10 mouse cellular contexts compared by ENCODE assay signal in genomic region chr11:49754958-49755665, GRCm38 (mm10). TPM values are rescaled to one million over a fixed set of nuclear protein-coding genes. Genes with fewer than 3 reads are reported as not detected.
DNase-seq lines count a peak whose midpoint lies in the region; ATAC-seq and TF ChIP-seq lines count a peak whose summit lies in the region.
"Had no signal": no experiment of that assay in that cellular context is flagged by ENCODE, and none has a peak within 500 bp of the region (broad histone marks: within the 10 kb centered on the region; RNA-seq: fewer than 3 reads in every experiment).

No protein-coding gene starts in this region.

- H3K36me3 ChIP-seq in G1E (replicated peaks): no peaks in the 10 kb centered on the region
- H3K36me3 ChIP-seq in embryonic facial prominence, embryonic 15.5 days: no peaks in the 10 kb centered on the region
- H3K36me3 ChIP-seq in lung, embryonic 14.5 days (ENCODE audit: insufficient read depth): no peaks in the 10 kb centered on the region

- peaks cover 11% of the 10 kb centered on the region for H3K4me1 ChIP-seq in G1E (ENCODE audit: insufficient read depth, low read depth, low read length)
- H3K4me1 ChIP-seq in embryonic facial prominence, embryonic 15.5 days: 0 out of 2 replicates have a peak, but pooled peaks cover 10% of the 10 kb centered on the region
- peaks cover 7% of the 10 kb centered on the region for H3K4me1 ChIP-seq in lung, embryonic 14.5 days (ENCODE audit: insufficient read depth)

- 0 out of 2 replicates have a peak overlapping the region, but pooled peaks have one; percentile 1 for H3K4me3 ChIP-seq in G1E (ENCODE audit: low read depth, low read length)
- no peak overlapping the region for H3K4me3 ChIP-seq in embryonic facial prominence, embryonic 15.5 days (replicated peaks)
- no peak overlapping the region for H3K4me3 ChIP-seq in lung, embryonic 14.5 days (ENCODE audit: low read depth, low read length)

- H3K9me3 ChIP-seq in G1E (replicated peaks): no peaks in the 10 kb centered on the region
- no peaks in the 10 kb centered on the region for H3K9me3 ChIP-seq in embryonic facial prominence, embryonic 15.5 days (replicated peaks)
- no peaks in the 10 kb centered on the region for H3K9me3 ChIP-seq in lung, embryonic 14.5 days (ENCODE audit: low read depth, low read length)

- ATAC-seq in G1E (ENCODE audit: extremely low read depth, insufficient number of reproducible peaks, low FRiP score, poor library complexity, severe bottlenecking): no peak
- no peak for ATAC-seq in embryonic facial prominence, embryonic 15.5 days (ENCODE audit: insufficient number of reproducible peaks, low FRiP score, low TSS enrichment, low read depth)
- peak; percentile 91 for ATAC-seq in lung, embryonic 14.5 days (ENCODE audit: insufficient read depth)
- ATAC-seq: forebrain, embryonic 16.5 days; midbrain, embryonic 16.5 days had no signal

- 44% methylated on average over 12 of the region's 12 CpGs for WGBS in embryonic facial prominence, embryonic 15.5 days
- 16% methylated on average over 12 of the region's 12 CpGs for WGBS in lung, embryonic 14.5 days

- TF ChIP-seq CTCF in G1E (IDR thresholded peaks at IDR 0.05; ENCODE audit: low read depth, low read length): no peak
- TF ChIP-seq CTCF in lung, embryonic 14.5 days (IDR thresholded peaks at IDR 0.05; ENCODE audit: low read depth): no peak

- H3K4me2 ChIP-seq in embryonic facial prominence, embryonic 15.5 days (replicated peaks): no peak overlapping the region
- peak overlapping the region; percentile 15; the same call in 1 of the 2 replicates for H3K4me2 ChIP-seq in lung, embryonic 14.5 days

- no peak overlapping the region for H3K9ac ChIP-seq in embryonic facial prominence, embryonic 15.5 days
- no peak overlapping the region for H3K9ac ChIP-seq in lung, embryonic 14.5 days

- no peak for DNase-seq in G1E (ENCODE audit: low spot score)
- DNase-seq in heart, postnatal 36 days: peak; percentile 50 to 61
- DNase-seq in lung, embryonic 14.5 days: peak; percentile 80
- no peak for DNase-seq in MN1 (ENCODE audit: low spot score)
- no peak for DNase-seq in cerebellum, postnatal 25 days
- no peak for DNase-seq in left cerebral cortex, postnatal 25 days (ENCODE audit: low spot score in 2 of 2)
- no peak for DNase-seq in thymus, postnatal 36 days

- H3K27ac ChIP-seq in embryonic facial prominence, embryonic 15.5 days (replicated peaks): 0 out of 2 replicates have a peak overlapping the region, but pooled peaks have one; percentile 18
- H3K27ac ChIP-seq in lung, embryonic 14.5 days (ENCODE audit: low read depth): peak overlapping the region; percentile 76; the same call in 1 of the 2 replicates

- H3K27me3 ChIP-seq in G1E (ENCODE audit: insufficient read depth, low read length): peaks cover 26% of the 10 kb centered on the region
- H3K27me3 ChIP-seq in embryonic facial prominence, embryonic 15.5 days: no peaks in the 10 kb centered on the region
- no peaks in the 10 kb centered on the region for H3K27me3 ChIP-seq in lung, embryonic 14.5 days (ENCODE audit: insufficient read depth, low read length)

- intact Hi-C loops in heart, postnatal 36 days (cut with DNase I): loop anchor here (2.0 kb wide), 1 partner anchor 26 kb away; no protein-coding TSS in a partner anchor
- intact Hi-C loops in left cerebral cortex, postnatal 25 days (cut with DNase I): no loop called here

RNA-seq across cellular contexts. Expression of gene Gfpt2, which starts 38.9 kb away (rescaled TPM):
- total RNA-seq in G1E (2014; fragmentation: Nextera tagmentation) (not detected in 2 replicates), G1E (2017) (0.22 and 0.23 TPM in 2 replicates)
- polyA plus RNA-seq in G1E (2012): not detected in 2 replicates
- 23.8 and 23.9 TPM in 2 replicates for polyA plus RNA-seq in embryonic facial prominence, embryonic 15.5 days (2015; fragmentation: Nextera tagmentation; extraction: Ambion mirVana)
- 10 to 100 TPM; 11.6 to 12.2 TPM for total RNA-seq in heart, postnatal 36 days (2021)
- polyA plus RNA-seq in lung, embryonic 14.5 days (2014; fragmentation: Nextera tagmentation; extraction: Ambion mirVana): 10.4 and 11.6 TPM in 2 replicates
- 10 to 100 TPM in 1 of 2 experiments, 1 to 10 TPM in 1; 6.0 to 10.1 TPM for total RNA-seq in left cerebral cortex, postnatal 25 days (2021)

RNA-seq across cellular contexts. Expression of gene Cnot6, which starts 42.6 kb away (rescaled TPM):
- total RNA-seq in G1E (2014; fragmentation: Nextera tagmentation) (155 and 165 TPM in 2 replicates), G1E (2017) (84.5 and 93.8 TPM in 2 replicates)
- polyA plus RNA-seq in G1E (2012): 44.0 and 61.0 TPM in 2 replicates
- polyA plus RNA-seq in embryonic facial prominence, embryonic 15.5 days (2015; fragmentation: Nextera tagmentation; extraction: Ambion mirVana): 54.8 TPM in 2 replicates
- 10 to 100 TPM; 20.4 to 21.3 TPM for total RNA-seq in heart, postnatal 36 days (2021)
- polyA plus RNA-seq in lung, embryonic 14.5 days (2014; fragmentation: Nextera tagmentation; extraction: Ambion mirVana): 73.1 and 76.0 TPM in 2 replicates
- 10 to 100 TPM; 44.7 to 51.6 TPM for total RNA-seq in left cerebral cortex, postnatal 25 days (2021)

Comparison
In these comparisons a context has a peak if more than half of its experiments do, and no peak if none do; other contexts are left out.
1. DNase-seq: peak in heart, postnatal 36 days (2 of 2) and lung, embryonic 14.5 days (single experiment); none in G1E (single experiment), MN1 (single experiment), cerebellum, postnatal 25 days (0 of 2), left cerebral cortex, postnatal 25 days (0 of 2) and thymus, postnatal 36 days (0 of 2).
2. RNA of gene Gfpt2, which starts 38.9 kb away (total RNA-seq): 11.6 to 12.2 TPM in heart, postnatal 36 days and 6.0 to 10.1 TPM in left cerebral cortex, postnatal 25 days; 0.22 to 0.23 TPM in G1E; every median in the first group is over 4 times any median in the second.